Mouse (Mus musculus) layer of hippocampus, adult 9-10 months (tissue): Measurements from ENCODE around the gene Tmem163.

Experiments used
- DNase-seq: peaks from one replicate; pipeline ENCODE4 v3.0.0; 2022; ENCODE audit warnings: low spot score

Gene Tmem163

GRCm38 (mm10) chr1:127556486-127556845 lies 122.9 kb downstream of the Tmem163 start:
- no peak for DNase-seq

- no peak for DNase-seq
Measured at GRCm38 (mm10) chr1:127555822-127556485, 123.4 kb downstream of the Tmem163 start.

GRCm38 (mm10) chr1:127548078-127548477 lies 131.3 kb downstream of the Tmem163 start:
- DNase-seq = no peak

- DNase-seq = no peak
Measured at GRCm38 (mm10) chr1:127542756-127543155, 136.6 kb downstream of the Tmem163 start.

- no peak for DNase-seq
Measured at GRCm38 (mm10) chr1:127541931-127542330, 137.4 kb downstream of the Tmem163 start.

GRCm38 (mm10) chr1:127541522-127541921 lies 137.8 kb downstream of the Tmem163 start:
- DNase-seq = no peak

- no peak for DNase-seq
Measured at GRCm38 (mm10) chr1:127537204-127538038, 141.9 kb downstream of the Tmem163 start.

- DNase-seq = no peak
Measured at GRCm38 (mm10) chr1:127536448-127536847, 142.9 kb downstream of the Tmem163 start.

- no peak for DNase-seq
Measured at GRCm38 (mm10) chr1:127531723-127532122, 147.6 kb downstream of the Tmem163 start.

- no peak for DNase-seq
Measured at GRCm38 (mm10) chr1:127530849-127531580, 148.3 kb downstream of the Tmem163 start.

GRCm38 (mm10) chr1:127523364-127523763 lies 156.0 kb downstream of the Tmem163 start:
- DNase-seq = no peak

GRCm38 (mm10) chr1:127514888-127515287 lies 164.5 kb downstream of the Tmem163 start:
- no peak for DNase-seq

- no peak for DNase-seq
Measured at GRCm38 (mm10) chr1:127514479-127514878, 164.9 kb downstream of the Tmem163 start.

- DNase-seq = no peak
Measured at GRCm38 (mm10) chr1:127513664-127514063, 165.7 kb downstream of the Tmem163 start.

- DNase-seq = no peak
Measured at GRCm38 (mm10) chr1:127513140-127513539, 166.2 kb downstream of the Tmem163 start.

- no peak for DNase-seq
Measured at GRCm38 (mm10) chr1:127512709-127513108, 166.6 kb downstream of the Tmem163 start.

- no peak for DNase-seq
Measured at GRCm38 (mm10) chr1:127511362-127511761, 168.0 kb downstream of the Tmem163 start.

- DNase-seq = no peak
Measured at GRCm38 (mm10) chr1:127508921-127509320, 170.4 kb downstream of the Tmem163 start.

- DNase-seq = no peak
Measured at GRCm38 (mm10) chr1:127508067-127508739, 171.1 kb downstream of the Tmem163 start.

- no peak for DNase-seq
Measured at GRCm38 (mm10) chr1:127507042-127507650, 172.2 kb downstream of the Tmem163 start.

GRCm38 (mm10) chr1:127500701-127501100 lies 178.6 kb downstream of the Tmem163 start:
- DNase-seq = no peak

GRCm38 (mm10) chr1:127500219-127500618 lies 179.1 kb downstream of the Tmem163 start:
- DNase-seq = peak; percentile 83
